Mouse (Mus musculus) liver, postnatal 0 days (tissue): ENCODE results near the gene Gm48552. TPM values are rescaled to one million over a fixed set of nuclear protein-coding genes. Genes with fewer than 3 reads are reported as not detected.

Source experiments
- ATAC-seq: fragments of 200-750 bp; cut with Nextera tagmentation; 2 replicates; pipeline ENCODE4 v1.8.0; 2017; ENCODE audit warnings: mild to moderate bottlenecking, moderate library complexity
- DNase-seq: peaks from one replicate; pipeline ENCODE4 v3.0.0-alpha.2; 2016
- H3K27ac ChIP-seq: fragments of 300-500 bp; sonication (generic); 2 replicates; pipeline ENCODE4 v1.5.1; 2014; ENCODE audit warnings: antibody characterized with exemption, moderate library complexity, mild to moderate bottlenecking, low read depth
- H3K27me3 ChIP-seq: fragments of 300-500 bp; sonication (generic); 2 replicates; pipeline ENCODE4 v1.6.1; 2014; ENCODE audit warnings: low read length, control low read depth, mixed read lengths; ENCODE audit not compliant: insufficient read depth
- H3K36me3 ChIP-seq: fragments of 300-500 bp; sonication (generic); replicated peaks from 2 replicates; pipeline ENCODE4 v1.6.1; 2014; ENCODE audit warnings: mild to moderate bottlenecking, control low read depth, low read length, moderate library complexity, mixed read lengths; ENCODE audit not compliant: insufficient read depth
- H3K4me1 ChIP-seq: fragments of 300-500 bp; sonication (generic); 2 replicates; pipeline ENCODE4 v1.6.1; 2014; ENCODE audit warnings: antibody characterized with exemption, mild to moderate bottlenecking, control low read depth; ENCODE audit not compliant: insufficient read depth
- H3K4me2 ChIP-seq: fragments of 300-500 bp; sonication (generic); 2 replicates; pipeline ENCODE4 v1.6.1; 2014; ENCODE audit warnings: low read depth, mild to moderate bottlenecking, low read length, moderate library complexity, mixed read lengths
- H3K4me3 ChIP-seq: fragments of 300-500 bp; sonication (generic); 2 replicates; pipeline ENCODE4 v1.5.1; 2014; ENCODE audit warnings: low read depth, low read length
- H3K9ac ChIP-seq: fragments of 300-500 bp; sonication (generic); replicated peaks from 2 replicates; pipeline ENCODE4 v1.6.1; 2014; ENCODE audit warnings: mild to moderate bottlenecking, moderate library complexity
- H3K9me3 ChIP-seq: fragments of 300-500 bp; sonication (generic); 2 replicates; pipeline ENCODE4 v1.6.1; 2016; ENCODE audit warnings: mild to moderate bottlenecking, control low read depth, low read length, mixed read lengths
- CTCF ChIP-seq: sonication (generic); IDR thresholded peaks from 2 replicates; pipeline ENCODE4 v1.5.1; 2016; ENCODE audit warnings: antibody characterized with exemption, low read depth
- EP300 ChIP-seq: IDR thresholded peaks from 2 replicates; pipeline ENCODE4 v1.6.1; 2016; ENCODE audit warnings: antibody characterized with exemption, low read depth, mild to moderate bottlenecking
- WGBS: fragments of 180-500 bp; shearing (Covaris S2); extraction: QIAGEN DNeasy Blood & Tissue Kit; methylation state at CpG from one replicate; pipeline ENCODE4 v1.1.7; 2014; ENCODE audit not compliant: insufficient replicate concordance; 5-methylcytosine and 5-hydroxymethylcytosine counted together
- polyA plus RNA-seq: library from polyadenylated mRNA; unstranded; fragments of >200 nt; fragmentation: Nextera tagmentation; extraction: Ambion mirVana; gene quantifications from 2 replicates; pipeline ENCODE4 v1.2.1, GENCODE M21; 2015

The Gm48552 gene
- polyA plus RNA-seq, 1 experiment from 2014 or later = not detected

- Histone ChIP-seq H3K4me3 (no peak overlapping the region), H3K9me3 (no peaks in the 10 kb centered on the region)
Observed at GRCm38 (mm10) chr10:81354738-81355477, 33.9 kb upstream of the Gm48552 start.

GRCm38 (mm10) chr10:81355533-81355932 is 33.3 kb upstream of the Gm48552 start:
- Histone ChIP-seq H3K27me3 (no peaks in the 10 kb centered on the region), H3K36me3 (peaks cover 3% of the 10 kb centered on the region; the same call in 1 of the 2 replicates), H3K4me1 (peaks cover 47% of the 10 kb centered on the region), H3K27ac (peak overlapping the region; percentile 50; the same call in 1 of the 2 replicates), H3K9me3 (no peaks in the 10 kb centered on the region), H3K4me3 (no peak overlapping the region), H3K4me2 (no peak overlapping the region), H3K9ac (no peak overlapping the region)
- no peak for TF ChIP-seq CTCF
- DNase-seq = no peak
- WGBS = 67% methylated on average over 4 of the region's 4 CpGs
- no peak for ATAC-seq

More at GRCm38 (mm10) chr10:81354738-81355477, 33.9 kb upstream of the Gm48552 start:
- no peak overlapping the region for H3K9ac ChIP-seq
- H3K4me1 ChIP-seq = peaks cover 48% of the 10 kb centered on the region
- WGBS = 69% methylated on average over 9 of the region's 9 CpGs
- no peak for ATAC-seq
- H3K27ac ChIP-seq = no peak overlapping the region
- no peak for DNase-seq
- no peaks in the 10 kb centered on the region for H3K27me3 ChIP-seq
- no peaks in the 10 kb centered on the region for H3K36me3 ChIP-seq
- no peak overlapping the region for H3K4me2 ChIP-seq
- TF ChIP-seq EP300 = no peak
- TF ChIP-seq CTCF = no peak

GRCm38 (mm10) chr10:81356352-81356990 is 32.3 kb upstream of the Gm48552 start:
- no peak for TF ChIP-seq CTCF
- no peak for ATAC-seq
- H3K4me1 ChIP-seq = peaks cover 48% of the 10 kb centered on the region
- peaks cover 12% of the 10 kb centered on the region for H3K36me3 ChIP-seq
- peak overlapping the region; percentile 79 for H3K9ac ChIP-seq
- peak overlapping the region; percentile 69 for H3K4me3 ChIP-seq
- H3K4me2 ChIP-seq = peak overlapping the region; percentile 81
- peak overlapping the region; percentile 80 for H3K27ac ChIP-seq
- WGBS = 22% methylated on average over 12 of the region's 12 CpGs
- H3K27me3 ChIP-seq = no peaks in the 10 kb centered on the region
- no peaks in the 10 kb centered on the region for H3K9me3 ChIP-seq
- peak; percentile 42 for DNase-seq

- Histone ChIP-seq H3K4me1 (peaks cover 47% of the 10 kb centered on the region), H3K27ac (peak within 1 kb of the TSS; percentile 80), H3K9ac (peak within 1 kb of the TSS; percentile 79), H3K4me3 (peak within 1 kb of the TSS; percentile 69), H3K4me2 (peak within 1 kb of the TSS; percentile 81), H3K27me3 (no peaks in the 10 kb centered on the region), H3K9me3 (no peaks in the 10 kb centered on the region), H3K36me3 (peaks cover 19% of the 10 kb centered on the region)
- WGBS = 2% methylated on average over 65 of the region's 79 CpGs
- ATAC-seq = peak; percentile 89
- DNase-seq = peak; percentile 94
- no peak for TF ChIP-seq EP300
- TF ChIP-seq CTCF = no peak
Observed at GRCm38 (mm10) chr10:81356991-81357844, 31.6 kb upstream of the Gm48552 start, which contains the start of gene Mfsd12. Gene Mfsd12 (plus strand): TSS chr10:81357491.

GRCm38 (mm10) chr10:81358209-81358608 is 30.6 kb upstream of the Gm48552 start:
- H3K4me3 ChIP-seq = peak overlapping the region; percentile 69
- peaks cover 26% of the 10 kb centered on the region for H3K36me3 ChIP-seq
- H3K27me3 ChIP-seq = no peaks in the 10 kb centered on the region
- peaks cover 48% of the 10 kb centered on the region for H3K4me1 ChIP-seq
- peak overlapping the region; percentile 77 for H3K27ac ChIP-seq
- peak; percentile 44 for DNase-seq
- whole genome bisulfite sequencing = 26% methylated on average over 4 of the region's 4 CpGs
- H3K4me2 ChIP-seq = peak overlapping the region; percentile 81
- no peak for ATAC-seq
- H3K9ac ChIP-seq = peak overlapping the region; percentile 79
- no peaks in the 10 kb centered on the region for H3K9me3 ChIP-seq
- TF ChIP-seq EP300 (no peak), CTCF (no peak)

- peaks cover 54% of the 10 kb centered on the region for H3K4me1 ChIP-seq
Observed at GRCm38 (mm10) chr10:81358841-81359240, 30.0 kb upstream of the Gm48552 start.

More at GRCm38 (mm10) chr10:81358841-81359240, 30.0 kb upstream of the Gm48552 start:
- Histone ChIP-seq H3K4me3 (peak overlapping the region; percentile 69), H3K27ac (peak overlapping the region; percentile 77), H3K9ac (peak overlapping the region; percentile 79), H3K36me3 (peaks cover 33% of the 10 kb centered on the region), H3K27me3 (no peaks in the 10 kb centered on the region), H3K4me2 (peak overlapping the region; percentile 81), H3K9me3 (no peaks in the 10 kb centered on the region)
- TF ChIP-seq EP300 = no peak
- TF ChIP-seq CTCF = no peak
- WGBS = 19% methylated on average over 1 of the region's 1 CpGs
- ATAC-seq (no peak), DNase-seq (peak; percentile 35)
